ENCODE assay signal across 8 mouse cellular contexts in the genomic region with DNA sequence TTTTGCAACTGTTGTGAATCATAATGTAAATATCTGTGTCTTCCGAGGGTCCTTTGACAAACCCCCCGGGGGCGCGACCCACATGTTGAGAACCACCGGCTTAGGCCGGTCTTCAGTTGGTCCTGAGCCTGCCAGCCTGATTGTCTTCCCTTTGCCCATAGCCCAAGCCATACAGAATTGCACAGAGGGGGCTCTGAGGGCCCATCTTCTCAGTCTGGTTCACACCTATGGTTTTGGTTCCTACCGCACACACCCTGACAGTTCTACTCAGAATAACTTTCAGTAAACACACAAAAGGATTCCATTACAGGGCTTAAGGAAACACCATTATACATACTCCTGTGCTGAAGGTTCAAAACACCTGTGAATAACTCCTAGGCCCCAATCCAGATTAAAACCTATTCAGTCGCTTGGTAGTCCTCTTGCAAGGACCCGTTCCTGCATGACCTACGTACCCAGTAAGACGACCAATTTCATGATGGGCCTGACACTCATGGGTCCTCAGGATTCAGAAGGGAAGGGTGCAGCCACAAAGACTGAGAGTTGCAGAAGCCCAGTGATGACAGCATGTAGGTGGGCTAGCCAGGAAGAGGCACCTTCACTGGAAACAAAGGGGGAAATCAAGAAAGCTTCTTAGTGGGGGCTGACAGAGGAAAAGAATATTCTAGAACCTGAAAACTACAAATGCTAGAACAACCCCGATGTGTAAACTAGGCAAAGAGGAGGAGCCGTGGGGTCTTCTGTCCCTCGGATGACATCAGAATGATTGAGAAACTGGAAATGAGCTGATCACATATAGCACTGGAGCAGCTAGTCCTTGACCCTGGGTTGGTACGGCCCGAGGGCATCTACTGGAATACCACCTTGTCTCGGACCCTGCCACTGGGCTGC. TPM values are rescaled to one million over a fixed set of nuclear protein-coding genes. Genes with fewer than 3 reads are reported as not detected.
DNase-seq lines count a peak whose midpoint lies in the region; ATAC-seq and TF ChIP-seq lines count a peak whose summit lies in the region.

No protein-coding gene starts in this region.

- peaks cover 4% of the 10 kb centered on the region; the same call in 1 of the 2 replicates for H3K36me3 ChIP-seq in kidney, embryonic 14.5 days (ENCODE audit: control insufficient read depth, insufficient read depth, low read length)
- peaks cover 0 to 17% of the 10 kb centered on the region in 2 experiments; a peak in 2 of 4 replicates for H3K36me3 ChIP-seq in MEL (ENCODE audit: control insufficient read depth in 1 of 2, insufficient read depth in 2 of 2, low read length in 2 of 2)
- peaks cover 2% of the 10 kb centered on the region; the same call in 1 of the 2 replicates for H3K36me3 ChIP-seq in heart, embryonic 16.5 days (ENCODE audit: control insufficient read depth, insufficient read depth)
- H3K36me3 ChIP-seq in liver, embryonic 14.5 days (replicated peaks; ENCODE audit: control insufficient read depth, insufficient read depth, low read depth), result no peaks in the 10 kb centered on the region; the same call in 1 of the 2 replicates
- H3K36me3 ChIP-seq in stomach, postnatal 0 days (ENCODE audit: control insufficient read depth, insufficient read depth, low read length), result no peaks in the 10 kb centered on the region

- H3K4me3 ChIP-seq in kidney, embryonic 14.5 days (ENCODE audit: low read length), result peak overlapping the region; percentile 55
- H3K4me3 ChIP-seq in MEL (ENCODE audit: control insufficient read depth in 1 of 2, insufficient read depth in 1 of 2, low read depth in 2 of 2, low read length in 2 of 2), result peak overlapping the region; percentile 67 to 86
- peak overlapping the region; percentile 69 for H3K4me3 ChIP-seq in heart, embryonic 16.5 days (ENCODE audit: low read length)
- peak overlapping the region; percentile 67 to 73 for H3K4me3 ChIP-seq in liver, embryonic 14.5 days (ENCODE audit: insufficient read depth in 1 of 2, low read depth in 2 of 2, low read length in 2 of 2)
- H3K4me3 ChIP-seq in stomach, postnatal 0 days (ENCODE audit: low read depth, low read length), result peak overlapping the region; percentile 62

- 0 out of 2 replicates have a peak, but pooled peaks have one; percentile 17 for ATAC-seq in kidney, embryonic 14.5 days (ENCODE audit: low FRiP score, low TSS enrichment)
- no peak for ATAC-seq in heart, embryonic 16.5 days (replicated peaks; ENCODE audit: extremely low read depth, insufficient read depth, low FRiP score)
- peak; percentile 2; the same call in 1 of the 2 replicates for ATAC-seq in liver, embryonic 14.5 days (ENCODE audit: insufficient read depth)
- ATAC-seq in stomach, postnatal 0 days (ENCODE audit: low FRiP score, low TSS enrichment), result no peak
- no peak for ATAC-seq in granulocyte monocyte progenitor cell, adult 5-6 weeks (replicated peaks; ENCODE audit: poor library complexity, severe bottlenecking)

- H3K27me3 ChIP-seq in kidney, embryonic 14.5 days (ENCODE audit: control insufficient read depth, insufficient read depth, low read length), result no peaks in the 10 kb centered on the region
- H3K27me3 ChIP-seq in MEL (ENCODE audit: control insufficient read depth in 1 of 2, insufficient read depth in 2 of 2, low read length in 2 of 2), result no peaks in the 10 kb centered on the region
- no peaks in the 10 kb centered on the region for H3K27me3 ChIP-seq in heart, embryonic 16.5 days (ENCODE audit: control insufficient read depth, insufficient read depth, low read length)
- H3K27me3 ChIP-seq in liver, embryonic 14.5 days (ENCODE audit: control insufficient read depth, insufficient read depth, low read length), result no peaks in the 10 kb centered on the region
- H3K27me3 ChIP-seq in stomach, postnatal 0 days (ENCODE audit: control insufficient read depth, insufficient read depth, low read length), result no peaks in the 10 kb centered on the region

- 44% methylated on average over 17 of the region's 17 CpGs for whole genome bisulfite sequencing in kidney, embryonic 14.5 days
- 50% methylated on average over 17 of the region's 17 CpGs for WGBS in heart, embryonic 16.5 days
- 57% methylated on average over 17 of the region's 17 CpGs for WGBS in liver, embryonic 14.5 days (ENCODE audit: insufficient replicate concordance)
- 27% methylated on average over 17 of the region's 17 CpGs for WGBS in stomach, postnatal 0 days

- TF ChIP-seq POLR2A in MEL (IDR thresholded peaks at IDR 0.05; ENCODE audit: control insufficient read depth in 1 of 2, insufficient read depth in 1 of 2, low read depth in 1 of 2, low read length in 2 of 2, poor library complexity in 1 of 2), result no peak

- H3K9me3 ChIP-seq in kidney, embryonic 14.5 days (ENCODE audit: control insufficient read depth, low read length), result no peaks in the 10 kb centered on the region
- no peaks in the 10 kb centered on the region for H3K9me3 ChIP-seq in MEL (replicated peaks; ENCODE audit: insufficient read depth, low read length)
- no peaks in the 10 kb centered on the region for H3K9me3 ChIP-seq in heart, embryonic 16.5 days (replicated peaks; ENCODE audit: control insufficient read depth, low read length)
- H3K9me3 ChIP-seq in liver, embryonic 14.5 days (ENCODE audit: control insufficient read depth, low read length), result no peaks in the 10 kb centered on the region
- H3K9me3 ChIP-seq in stomach, postnatal 0 days (ENCODE audit: control insufficient read depth, low read length), result no peaks in the 10 kb centered on the region

- no peak for DNase-seq in kidney, adult 8-10 months
- peak; percentile 34 for DNase-seq in MEL (ENCODE audit: low read depth, low spot score)
- DNase-seq in liver, embryonic 14.5 days (ENCODE audit: low read depth in 3 of 3, low spot score in 3 of 3), result no peak
- DNase-seq in stomach, postnatal 0 days (ENCODE audit: low spot score), result no peak
- no peak for DNase-seq in layer of hippocampus, adult 8-10 months (ENCODE audit: low spot score in 2 of 2)

- no peak for TF ChIP-seq RAD21 in MEL (IDR thresholded peaks at IDR 0.05; ENCODE audit: low read depth, low read length)

- no peak for TF ChIP-seq CTCF in MEL (IDR thresholded peaks at IDR 0.05 in 2 of 3, conservative IDR thresholded peaks at IDR 0.05 in 1 of 3; ENCODE audit: control insufficient read depth in 1 of 3, insufficient read depth in 1 of 3, low read depth in 2 of 3, low read length in 3 of 3, poor library complexity in 1 of 3, severe bottlenecking in 1 of 3)
- no peak for TF ChIP-seq CTCF in liver, embryonic 14.5 days (IDR thresholded peaks at IDR 0.05; ENCODE audit: low read depth)
- TF ChIP-seq CTCF in stomach, postnatal 0 days (IDR thresholded peaks at IDR 0.05; ENCODE audit: low read depth), result no peak

- peak overlapping the region; percentile 76 for H3K4me2 ChIP-seq in kidney, embryonic 14.5 days (replicated peaks; ENCODE audit: low read depth, low read length)
- peak overlapping the region; percentile 82 for H3K4me2 ChIP-seq in heart, embryonic 16.5 days (ENCODE audit: low read depth, low read length)
- H3K4me2 ChIP-seq in liver, embryonic 14.5 days (ENCODE audit: low read depth), result peak overlapping the region; percentile 89
- H3K4me2 ChIP-seq in stomach, postnatal 0 days (replicated peaks; ENCODE audit: low read depth), result peak overlapping the region; percentile 70

- peak overlapping the region; percentile 99 for H3K27ac ChIP-seq in kidney, embryonic 14.5 days (ENCODE audit: low read depth, low read length)
- H3K27ac ChIP-seq in MEL (ENCODE audit: control insufficient read depth, low read depth, low read length), result peak overlapping the region; percentile 83
- peak overlapping the region; percentile 99 for H3K27ac ChIP-seq in heart, embryonic 16.5 days (ENCODE audit: low read length)
- H3K27ac ChIP-seq in liver, embryonic 14.5 days, result peak overlapping the region; percentile 70
- H3K27ac ChIP-seq in stomach, postnatal 0 days (replicated peaks), result peak overlapping the region; percentile 99

- H3K79me2 ChIP-seq in MEL (ENCODE audit: control insufficient read depth, insufficient read depth, low read length, poor library complexity), result peaks cover 2% of the 10 kb centered on the region; the same call in 1 of the 2 replicates

- peaks cover 26% of the 10 kb centered on the region for H3K4me1 ChIP-seq in kidney, embryonic 14.5 days (ENCODE audit: control insufficient read depth, insufficient read depth, low read length)
- H3K4me1 ChIP-seq in MEL (ENCODE audit: control insufficient read depth in 1 of 2, insufficient read depth in 2 of 2, low read length in 2 of 2), result peaks cover 16 to 20% of the 10 kb centered on the region in 2 experiments; a peak in 3 of 4 replicates
- peaks cover 41% of the 10 kb centered on the region for H3K4me1 ChIP-seq in heart, embryonic 16.5 days (ENCODE audit: control insufficient read depth, insufficient read depth, low read length)
- peaks cover 17 to 28% of the 10 kb centered on the region in 2 experiments for H3K4me1 ChIP-seq in liver, embryonic 14.5 days (replicated peaks; ENCODE audit: control insufficient read depth in 2 of 2, insufficient read depth in 2 of 2, low read length in 1 of 2)
- H3K4me1 ChIP-seq in stomach, postnatal 0 days (replicated peaks; ENCODE audit: control insufficient read depth, insufficient read depth), result peaks cover 18% of the 10 kb centered on the region

- no peak; a peak in 1 of 4 replicates for TF ChIP-seq EP300 in MEL (IDR thresholded peaks at IDR 0.05; ENCODE audit: low read depth in 1 of 2, low read length in 2 of 2)
- TF ChIP-seq EP300 in liver, embryonic 14.5 days (IDR thresholded peaks at IDR 0.05; ENCODE audit: low read depth), result no peak
- TF ChIP-seq EP300 in stomach, postnatal 0 days (optimal IDR thresholded peaks at IDR 0.05), result no peak

- peak overlapping the region; percentile 90; the same call in 1 of the 2 replicates for H3K9ac ChIP-seq in kidney, embryonic 14.5 days (ENCODE audit: low read depth, low read length)
- H3K9ac ChIP-seq in MEL (ENCODE audit: control insufficient read depth, low read depth, low read length, poor library complexity, severe bottlenecking), result peak overlapping the region; percentile 88
- H3K9ac ChIP-seq in heart, embryonic 16.5 days (ENCODE audit: low read length), result peak overlapping the region; percentile 93
- peak overlapping the region; percentile 27 for H3K9ac ChIP-seq in liver, embryonic 14.5 days (replicated peaks)
- peak overlapping the region; percentile 93 for H3K9ac ChIP-seq in stomach, postnatal 0 days (ENCODE audit: low read length)

RNA-seq across cellular contexts. Expression of a gene that starts 18.8 kb away (rescaled TPM):
- polyA plus RNA-seq in kidney, embryonic 14.5 days (2014; fragmentation: Nextera tagmentation; extraction: Ambion mirVana), result 166 and 175 TPM in 2 replicates
- total RNA-seq in MEL (2012; rRNA removed), result 1.2 and 1.5 TPM in 2 replicates
- polyA plus RNA-seq in MEL (2012; ENCODE audit: insufficient read depth in 1 of 2, insufficient read length in 2 of 2, low read depth in 1 of 2, low replicate concordance in 2 of 2, missing spikeins in 1 of 2), result 10 to 100 TPM in 1 of 2 experiments, not detected in 1; 22.5 TPM
- polyA plus RNA-seq in heart, embryonic 16.5 days (2015; fragmentation: Nextera tagmentation; extraction: Ambion mirVana), result 85.5 and 90.1 TPM in 2 replicates
- polyA plus RNA-seq in liver, embryonic 14.5 days (2012; rRNA removed), result 19.4 and 23.5 TPM in 2 replicates
- 22.7 and 28.5 TPM in 2 replicates for polyA plus RNA-seq in liver, embryonic 14.5 days (2014; fragmentation: Nextera tagmentation; extraction: Ambion mirVana)
- polyA plus RNA-seq in stomach, postnatal 0 days (2015; fragmentation: Nextera tagmentation; extraction: Ambion mirVana), result 90.8 and 98.5 TPM in 2 replicates
- 1.9 and 8.5 TPM in 2 replicates for total RNA-seq in granulocyte monocyte progenitor cell, adult 5-6 weeks (2014; fragmentation: Nextera tagmentation)
- 0.36 and 0.56 TPM in 2 replicates for total RNA-seq in granulocyte monocyte progenitor cell, adult 5-6 weeks (2017)
- 10 to 100 TPM; 35.0 to 47.6 (median 42.9) TPM for total RNA-seq in layer of hippocampus, adult 8-10 months (2022)

Comparison
In these comparisons a context has a peak if more than half of its experiments do, and no peak if none do; other contexts are left out.
1. ATAC-seq: peak in kidney, embryonic 14.5 days (single experiment) and liver, embryonic 14.5 days (single experiment); none in heart, embryonic 16.5 days (single experiment), stomach, postnatal 0 days (single experiment) and granulocyte monocyte progenitor cell, adult 5-6 weeks (single experiment).
2. H3K9ac ChIP-seq: peak in every context shown above with its lines; median percentile 93 in heart, embryonic 16.5 days; 93 in stomach, postnatal 0 days; 90 in kidney, embryonic 14.5 days; 88 in MEL; 27 in liver, embryonic 14.5 days.
3. Peak in every context shown above with its lines, with median percentiles within 50 percentile points of each other: H3K27ac ChIP-seq, H3K4me2 ChIP-seq and H3K4me3 ChIP-seq.